Comparison of ENCODE assay signal across 9 mouse cellular contexts in the genomic region with DNA sequence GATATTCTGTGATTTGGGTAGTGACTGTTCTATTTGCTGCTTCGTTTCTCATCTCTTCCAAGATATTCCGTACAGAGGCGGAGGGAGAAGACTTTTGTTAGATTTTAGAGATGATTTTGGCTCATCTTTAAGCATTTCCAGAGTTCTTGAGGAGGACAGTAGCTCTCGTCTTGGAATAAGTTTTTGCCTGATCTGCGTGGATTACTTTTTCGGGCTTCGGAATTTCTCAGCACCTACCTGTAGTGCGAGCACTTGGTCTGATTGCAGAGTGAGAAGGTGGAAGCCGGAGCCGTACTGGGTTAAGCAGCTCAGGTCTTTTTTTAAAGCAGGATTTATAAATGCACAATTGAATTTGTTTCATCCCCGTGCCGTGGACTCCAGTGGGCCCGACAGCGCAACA. TPM values are rescaled to one million over a fixed set of nuclear protein-coding genes. Genes with fewer than 3 reads are reported as not detected.
A peak's percentile ranks its signal among the peaks of the same experiment; 100 is the strongest.
DNase-seq lines count a peak whose midpoint lies in the region; ATAC-seq and TF ChIP-seq lines count a peak whose summit lies in the region.
"Had no signal": no experiment of that assay in that cellular context is flagged by ENCODE, and none has a peak within 500 bp of the region (broad histone marks: within the 10 kb centered on the region; RNA-seq: fewer than 3 reads in every experiment).

No protein-coding gene starts in this region.

- H3K36me3 ChIP-seq in megakaryocyte, embryonic 14.5 days (replicated peaks; ENCODE audit: low read length): no peaks in the 10 kb centered on the region
- no peaks in the 10 kb centered on the region for H3K36me3 ChIP-seq in forebrain, embryonic 11.5 days (ENCODE audit: control insufficient read depth, insufficient read depth, low read length)
- H3K36me3 ChIP-seq in limb, embryonic 11.5 days (ENCODE audit: control insufficient read depth, insufficient read depth, low read length): no peaks in the 10 kb centered on the region
- H3K36me3 ChIP-seq in small intestine, adult 2 months (ENCODE audit: control insufficient read depth, insufficient read depth, low read length): peaks cover 3% of the 10 kb centered on the region; the same call in 1 of the 2 replicates

- 8% methylated on average over 14 of the region's 14 CpGs for whole genome bisulfite sequencing in forebrain, embryonic 11.5 days
- WGBS in limb, embryonic 11.5 days: 14% methylated on average over 14 of the region's 14 CpGs
- 5% methylated on average over 14 of the region's 14 CpGs for WGBS in small intestine, adult 2 months

- H3K27me3 ChIP-seq in megakaryocyte, embryonic 14.5 days (replicated peaks): peaks cover 32% of the 10 kb centered on the region
- H3K27me3 ChIP-seq in forebrain, embryonic 11.5 days (ENCODE audit: control insufficient read depth, insufficient read depth, low read length): peaks cover 12% of the 10 kb centered on the region
- peaks cover 14% of the 10 kb centered on the region for H3K27me3 ChIP-seq in limb, embryonic 11.5 days (ENCODE audit: control insufficient read depth, insufficient read depth, low read length)
- no peaks in the 10 kb centered on the region for H3K27me3 ChIP-seq in small intestine, adult 2 months (ENCODE audit: control insufficient read depth, insufficient read depth, low read length)

- no peaks in the 10 kb centered on the region for H3K9me3 ChIP-seq in megakaryocyte, embryonic 14.5 days
- H3K9me3 ChIP-seq in forebrain, embryonic 11.5 days (ENCODE audit: control insufficient read depth, low read length): no peaks in the 10 kb centered on the region
- no peaks in the 10 kb centered on the region for H3K9me3 ChIP-seq in limb, embryonic 11.5 days (ENCODE audit: control insufficient read depth, low read length)

- H3K4me2 ChIP-seq in forebrain, embryonic 11.5 days (ENCODE audit: low read depth, low read length, severe bottlenecking): peak overlapping the region; percentile 51
- peak overlapping the region; percentile 55 for H3K4me2 ChIP-seq in limb, embryonic 11.5 days (ENCODE audit: low read depth, severe bottlenecking)

- intact Hi-C loops in left cerebral cortex, postnatal 36 days (cut with DNase I): loop anchor here (2.0 to 5.0 kb wide), 2 partner anchors 74 to 99 kb away; a partner anchor contains a TSS

- H3K4me1 ChIP-seq in megakaryocyte, embryonic 14.5 days: peaks cover 12% of the 10 kb centered on the region
- H3K4me1 ChIP-seq in forebrain, embryonic 11.5 days (replicated peaks; ENCODE audit: control insufficient read depth, insufficient read depth, low read length): peaks cover 4% of the 10 kb centered on the region; the same call in 1 of the 2 replicates
- H3K4me1 ChIP-seq in limb, embryonic 11.5 days (ENCODE audit: control insufficient read depth, insufficient read depth, low read length): no peaks in the 10 kb centered on the region
- H3K4me1 ChIP-seq in small intestine, adult 2 months (ENCODE audit: control insufficient read depth, insufficient read depth, insufficient read length, low read length): peaks cover 2% of the 10 kb centered on the region; the same call in 1 of the 2 replicates

- H3K4me3 ChIP-seq in megakaryocyte, embryonic 14.5 days (replicated peaks): peak overlapping the region; percentile 91
- H3K4me3 ChIP-seq in forebrain, embryonic 11.5 days (ENCODE audit: low read depth, low read length): peak overlapping the region; percentile 31
- peak overlapping the region; percentile 26 for H3K4me3 ChIP-seq in limb, embryonic 11.5 days (ENCODE audit: low read depth, low read length)
- peak overlapping the region; percentile 75 for H3K4me3 ChIP-seq in small intestine, adult 2 months (ENCODE audit: low read depth, low read length)

- H3K9ac ChIP-seq in forebrain, embryonic 11.5 days (ENCODE audit: low read length): peak overlapping the region; percentile 44; the same call in 1 of the 2 replicates
- H3K9ac ChIP-seq in limb, embryonic 11.5 days (ENCODE audit: low read length): no peak overlapping the region

- no peak for DNase-seq in forebrain, embryonic 11.5 days (ENCODE audit: low spot score)
- DNase-seq in limb, embryonic 11.5 days (ENCODE audit: low spot score): peak; percentile 32
- DNase-seq in adrenal gland, postnatal 14 days: no peak
- DNase-seq in left cerebral cortex, postnatal 36 days (ENCODE audit: low spot score in 2 of 2): no peak
- no peak for DNase-seq in left cerebral cortex, adult 18-20 months (ENCODE audit: low spot score in 2 of 2)

- TF ChIP-seq CTCF in small intestine, adult 2 months (IDR thresholded peaks at IDR 0.05; ENCODE audit: extremely low read depth, insufficient read length, insufficient replicate concordance, low read depth, low read length): no peak

- no peak for ATAC-seq in megakaryocyte, adult 5-6 weeks (ENCODE audit: poor library complexity, severe bottlenecking)
- ATAC-seq in forebrain, embryonic 11.5 days (replicated peaks; ENCODE audit: low FRiP score): no peak
- ATAC-seq in limb, embryonic 11.5 days (ENCODE audit: insufficient number of reproducible peaks, low FRiP score, low TSS enrichment, low read depth): no peak

- H3K27ac ChIP-seq in forebrain, embryonic 11.5 days (ENCODE audit: low read depth, low read length): no peak overlapping the region
- no peak overlapping the region for H3K27ac ChIP-seq in limb, embryonic 11.5 days (replicated peaks; ENCODE audit: low read depth, low read length)
- H3K27ac ChIP-seq in small intestine, adult 2 months (ENCODE audit: insufficient read depth, low read depth, low read length): peak overlapping the region; percentile 72

- TF ChIP-seq POLR2A in small intestine, adult 2 months (IDR thresholded peaks at IDR 0.05; ENCODE audit: low read depth, low read length): no peak

RNA-seq across cellular contexts. Expression of a gene that starts 0.3 kb away (rescaled TPM):
- polyA plus RNA-seq in megakaryocyte, embryonic 14.5 days (2012; ENCODE audit: insufficient read depth, low replicate concordance): 1.0 and 2.7 TPM in 2 replicates
- 3.3 and 4.0 TPM in 2 replicates for total RNA-seq in megakaryocyte, adult 5-6 weeks (2015)
- total RNA-seq in megakaryocyte, adult 5-6 weeks (2017): 3.4 and 8.6 TPM in 2 replicates
- polyA plus RNA-seq in forebrain, embryonic 11.5 days (2014; fragmentation: Nextera tagmentation; extraction: Ambion mirVana): 1.5 and 1.9 TPM in 2 replicates
- 1.6 and 2.0 TPM in 2 replicates for polyA plus RNA-seq in limb, embryonic 11.5 days (2014; fragmentation: Nextera tagmentation; extraction: Ambion mirVana)
- 16.3 and 19.6 TPM in 2 replicates for polyA plus RNA-seq in small intestine, adult 2 months (2012; rRNA removed)
- 5.7 and 6.4 TPM in 2 replicates for total RNA-seq in adrenal gland, postnatal 14 days (2021)
- 1 to 10 TPM; 2.8 to 2.9 TPM for total RNA-seq in left cerebral cortex, postnatal 36 days (2021)
- 1 to 10 TPM; 2.1 to 2.2 TPM for total RNA-seq in left cerebral cortex, adult 18-20 months (2021)

RNA-seq across cellular contexts. Expression of a gene that starts 45.9 kb away (rescaled TPM):
- polyA plus RNA-seq in megakaryocyte, embryonic 14.5 days (2012; ENCODE audit: insufficient read depth, low replicate concordance): not detected in 2 replicates
- 0.09 TPM in 1 of 2 replicates, not detected in the other for total RNA-seq in megakaryocyte, adult 5-6 weeks (2015)
- 0.07 TPM in 1 of 2 replicates, not detected in the other for total RNA-seq in megakaryocyte, adult 5-6 weeks (2017)
- polyA plus RNA-seq in forebrain, embryonic 11.5 days (2014; fragmentation: Nextera tagmentation; extraction: Ambion mirVana): 0.37 and 0.52 TPM in 2 replicates
- polyA plus RNA-seq in limb, embryonic 11.5 days (2014; fragmentation: Nextera tagmentation; extraction: Ambion mirVana): 0.27 and 0.34 TPM in 2 replicates
- polyA plus RNA-seq in small intestine, adult 2 months (2012; rRNA removed): 0.13 and 0.34 TPM in 2 replicates
- not detected in 2 replicates for total RNA-seq in adrenal gland, postnatal 14 days (2021)
- total RNA-seq in left cerebral cortex, postnatal 36 days (2021): under 1 TPM; 0.42 to 0.57 TPM
- total RNA-seq in left cerebral cortex, adult 18-20 months (2021): under 1 TPM; 0.49 to 0.58 TPM
- total RNA-seq: neutrophil, adult 5-6 weeks had no signal

Comparison
In these comparisons a context has a peak if more than half of its experiments do, and no peak if none do; other contexts are left out.
1. H3K4me3 ChIP-seq: peak in every context shown above with its lines; median percentile 91 in megakaryocyte, embryonic 14.5 days; 75 in small intestine, adult 2 months; 31 in forebrain, embryonic 11.5 days; 26 in limb, embryonic 11.5 days.